Mouse (Mus musculus): ENCODE results near the gene Tuba3a. TPM values are rescaled to one million over a fixed set of nuclear protein-coding genes. Genes with fewer than 3 reads are reported as not detected.
A peak's percentile ranks its signal among the peaks of the same experiment; 100 is the strongest.

The Tuba3a gene
- polyA plus RNA-seq, 1 experiment from 2014 or later, result 0.22 TPM

GRCm38 (mm10) chr6:125318981-125319918, 33.4 kb upstream of the Tuba3a start:
- Histone ChIP-seq H3K27me3 (peaks cover 28% of the 10 kb centered on the region), H3K9me3 (no peaks in the 10 kb centered on the region), H3K4me3 (no peak overlapping the region), H3K4me2 (0 out of 2 replicates have a peak overlapping the region, but pooled peaks have one; percentile 13), H3K36me3 (no peaks in the 10 kb centered on the region), H3K27ac (peak overlapping the region; percentile 61), H3K4me1 (peaks cover 38% of the 10 kb centered on the region), H3K9ac (no peak overlapping the region)
- ATAC-seq (ENCODE audit: borderline replicate concordance, extremely low read depth, low FRiP score, low TSS enrichment), result no peak
- WGBS, result 37% methylated on average over 15 of the region's 15 CpGs

- Histone ChIP-seq H3K4me2 (no peak overlapping the region), H3K27me3 (peaks cover 21% of the 10 kb centered on the region), H3K4me3 (no peak overlapping the region), H3K4me1 (peaks cover 45% of the 10 kb centered on the region), H3K9me3 (no peaks in the 10 kb centered on the region), H3K36me3 (peaks cover under 1% of the 10 kb centered on the region; the same call in 1 of the 2 replicates), H3K9ac (no peak overlapping the region), H3K27ac (no peak overlapping the region)
- 19% methylated on average over 7 of the region's 7 CpGs for WGBS
- ATAC-seq (ENCODE audit: borderline replicate concordance, extremely low read depth, low FRiP score, low TSS enrichment), result no peak
Measured at GRCm38 (mm10) chr6:125317077-125317476, 31.2 kb upstream of the Tuba3a start.

GRCm38 (mm10) chr6:125314746-125315145, 28.9 kb upstream of the Tuba3a start:
- Histone ChIP-seq H3K9ac (no peak overlapping the region), H3K4me3 (no peak overlapping the region), H3K4me2 (no peak overlapping the region), H3K36me3 (peaks cover 15% of the 10 kb centered on the region; the same call in 1 of the 2 replicates), H3K4me1 (peaks cover 42% of the 10 kb centered on the region), H3K9me3 (no peaks in the 10 kb centered on the region), H3K27ac (no peak overlapping the region), H3K27me3 (no peaks in the 10 kb centered on the region; the same call in 1 of the 2 replicates)
- 76% methylated on average over 6 of the region's 6 CpGs for WGBS
- ATAC-seq (ENCODE audit: borderline replicate concordance, extremely low read depth, low FRiP score, low TSS enrichment), result no peak

- ATAC-seq (ENCODE audit: borderline replicate concordance, extremely low read depth, low FRiP score, low TSS enrichment), result no peak; the same call in none of the 2 replicates
- no peaks in the 10 kb centered on the region for H3K27me3 ChIP-seq
- peak overlapping the region; percentile 81 for H3K4me3 ChIP-seq
- H3K4me2 ChIP-seq, result peak overlapping the region; percentile 72
- peak overlapping the region; percentile 67 for H3K27ac ChIP-seq
- H3K9ac ChIP-seq, result peak overlapping the region; percentile 97
- peaks cover 20% of the 10 kb centered on the region; the same call in 1 of the 2 replicates for H3K36me3 ChIP-seq
- WGBS, result 46% methylated on average over 7 of the region's 7 CpGs
- H3K4me1 ChIP-seq, result peaks cover 40% of the 10 kb centered on the region
- no peaks in the 10 kb centered on the region for H3K9me3 ChIP-seq
Measured at GRCm38 (mm10) chr6:125314231-125314563, 28.4 kb upstream of the Tuba3a start.

- no peaks in the 10 kb centered on the region for H3K27me3 ChIP-seq
- H3K27ac ChIP-seq, result peak within 1 kb of the TSS; percentile 77
- peaks cover 25% of the 10 kb centered on the region; the same call in 1 of the 2 replicates for H3K36me3 ChIP-seq
- peak within 1 kb of the TSS; percentile 81 for H3K4me3 ChIP-seq
- ATAC-seq (ENCODE audit: borderline replicate concordance, extremely low read depth, low FRiP score, low TSS enrichment), result peak; percentile 94
- peaks cover 43% of the 10 kb centered on the region for H3K4me1 ChIP-seq
- peak within 1 kb of the TSS; percentile 72 for H3K4me2 ChIP-seq
- H3K9ac ChIP-seq, result peak within 1 kb of the TSS; percentile 97
- H3K9me3 ChIP-seq, result no peaks in the 10 kb centered on the region
- WGBS, result under 1% methylated on average over 46 of the region's 46 CpGs
Measured at GRCm38 (mm10) chr6:125313546-125314230, 27.8 kb upstream of the Tuba3a start, which contains the start of gene Ltbr. Ltbr (minus strand) TSS chr6:125313885.

- 42% methylated on average over 22 of the region's 22 CpGs for WGBS
- no peak for ATAC-seq (ENCODE audit: borderline replicate concordance, extremely low read depth, low FRiP score, low TSS enrichment)
- peak overlapping the region; percentile 72 for H3K4me2 ChIP-seq
- H3K9me3 ChIP-seq, result no peaks in the 10 kb centered on the region
- H3K4me1 ChIP-seq, result peaks cover 43% of the 10 kb centered on the region
- peak overlapping the region; percentile 77; the same call in 1 of the 2 replicates for H3K27ac ChIP-seq
- H3K4me3 ChIP-seq, result peak overlapping the region; percentile 81
- H3K9ac ChIP-seq, result peak overlapping the region; percentile 97
- H3K27me3 ChIP-seq, result no peaks in the 10 kb centered on the region
- H3K36me3 ChIP-seq, result peaks cover 33% of the 10 kb centered on the region; the same call in 1 of the 2 replicates
Measured at GRCm38 (mm10) chr6:125312581-125313355, 26.9 kb upstream of the Tuba3a start.

- peak overlapping the region; percentile 72 for H3K4me2 ChIP-seq
- H3K36me3 ChIP-seq, result peaks cover 36% of the 10 kb centered on the region
- ATAC-seq (ENCODE audit: borderline replicate concordance, extremely low read depth, low FRiP score, low TSS enrichment), result no peak
- H3K27me3 ChIP-seq, result no peaks in the 10 kb centered on the region
- H3K9ac ChIP-seq, result 0 out of 2 replicates have a peak overlapping the region, but pooled peaks have one; percentile 97
- WGBS, result 69% methylated on average over 9 of the region's 9 CpGs
- peaks cover 40% of the 10 kb centered on the region for H3K4me1 ChIP-seq
- peak overlapping the region; percentile 81 for H3K4me3 ChIP-seq
- no peaks in the 10 kb centered on the region for H3K9me3 ChIP-seq
- H3K27ac ChIP-seq, result no peak overlapping the region
Measured at GRCm38 (mm10) chr6:125312171-125312570, 26.3 kb upstream of the Tuba3a start.

- peaks cover 54% of the 10 kb centered on the region for H3K36me3 ChIP-seq
- no peak overlapping the region for H3K27ac ChIP-seq
- H3K4me3 ChIP-seq, result no peak overlapping the region
- H3K4me2 ChIP-seq, result no peak overlapping the region
- no peaks in the 10 kb centered on the region for H3K27me3 ChIP-seq
- ATAC-seq (ENCODE audit: borderline replicate concordance, extremely low read depth, low FRiP score, low TSS enrichment), result no peak
- H3K9me3 ChIP-seq, result no peaks in the 10 kb centered on the region
- WGBS, result 51% methylated on average over 5 of the region's 5 CpGs
- peaks cover 35% of the 10 kb centered on the region for H3K4me1 ChIP-seq
- H3K9ac ChIP-seq, result no peak overlapping the region
Measured at GRCm38 (mm10) chr6:125309406-125309805, 23.6 kb upstream of the Tuba3a start.

- Histone ChIP-seq H3K36me3 (peaks cover 54% of the 10 kb centered on the region), H3K4me2 (no peak overlapping the region; the same call in 1 of the 2 replicates), H3K9ac (no peak overlapping the region), H3K27ac (no peak overlapping the region), H3K27me3 (no peaks in the 10 kb centered on the region), H3K9me3 (no peaks in the 10 kb centered on the region), H3K4me1 (peaks cover 31% of the 10 kb centered on the region), H3K4me3 (no peak overlapping the region)
- no peak for ATAC-seq (ENCODE audit: borderline replicate concordance, extremely low read depth, low FRiP score, low TSS enrichment)
- WGBS, result 25% methylated on average over 13 of the region's 13 CpGs
Measured at GRCm38 (mm10) chr6:125308921-125309320, 23.1 kb upstream of the Tuba3a start.

GRCm38 (mm10) chr6:125307091-125307490, 21.2 kb upstream of the Tuba3a start:
- Histone ChIP-seq H3K4me1 (peaks cover 32% of the 10 kb centered on the region), H3K4me3 (no peak overlapping the region), H3K9ac (no peak overlapping the region), H3K27me3 (no peaks in the 10 kb centered on the region), H3K4me2 (no peak overlapping the region), H3K27ac (no peak overlapping the region), H3K36me3 (peaks cover 54% of the 10 kb centered on the region), H3K9me3 (no peaks in the 10 kb centered on the region)
- no peak for ATAC-seq (ENCODE audit: borderline replicate concordance, extremely low read depth, low FRiP score, low TSS enrichment)
- 90% methylated on average over 5 of the region's 5 CpGs for WGBS

- H3K4me1 ChIP-seq, result peaks cover 26% of the 10 kb centered on the region
- H3K9ac ChIP-seq, result no peak overlapping the region
- H3K4me3 ChIP-seq, result no peak overlapping the region
- H3K9me3 ChIP-seq, result no peaks in the 10 kb centered on the region
- H3K27ac ChIP-seq, result no peak overlapping the region
- WGBS, result 88% methylated on average over 6 of the region's 6 CpGs
- peaks cover 40% of the 10 kb centered on the region for H3K36me3 ChIP-seq
- H3K4me2 ChIP-seq, result no peak overlapping the region
- H3K27me3 ChIP-seq, result no peaks in the 10 kb centered on the region
- no peak for ATAC-seq (ENCODE audit: borderline replicate concordance, extremely low read depth, low FRiP score, low TSS enrichment)
Measured at GRCm38 (mm10) chr6:125305465-125305864, 19.6 kb upstream of the Tuba3a start.
